Mouse (Mus musculus): ENCODE measurements at regions not wholly inside any gene's neighbourhood (a gene's known extent, or its start where the extent isn't known, plus 50 kb on each side); places are given as distances from the start of the nearest gene placed in this dataset.

DNA sequence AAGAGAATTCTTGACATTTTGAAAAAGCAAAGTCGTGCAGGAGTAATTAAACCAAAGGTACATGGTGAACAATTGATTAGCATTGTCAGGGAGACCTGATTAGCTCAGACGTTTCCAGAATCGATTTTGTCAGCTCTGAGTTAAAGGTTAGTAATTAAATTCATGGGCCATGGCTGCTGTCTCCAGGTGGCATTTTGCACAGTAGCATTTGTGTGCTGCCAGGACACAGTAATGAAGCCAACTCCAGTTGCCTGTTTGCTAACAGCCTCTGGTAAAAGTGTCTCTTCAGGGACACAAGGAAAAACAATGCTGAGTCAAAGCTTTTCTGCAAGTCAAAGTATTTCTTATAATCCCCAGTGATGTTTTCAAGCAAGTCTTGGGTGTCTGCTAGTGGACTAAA is 113.3 kb upstream of the Kbtbd8 start:
- no peak for TF ChIP-seq POLR2A (IDR thresholded peaks at IDR 0.05; ENCODE audit: borderline replicate concordance, control insufficient read depth, low read depth, low read length)
- TF ChIP-seq CTCF (IDR thresholded peaks at IDR 0.05; ENCODE audit: control insufficient read depth, insufficient read depth, low read length), result no peak

Data from bone marrow, adult 2 months (tissue).